Mouse (Mus musculus) heart, postnatal 14 days (tissue): ENCODE results near the gene Wdr17. TPM values are rescaled to one million over a fixed set of nuclear protein-coding genes. Genes with fewer than 3 reads are reported as not detected.
"Not testable (repeated sequence)": the region's sequence is repeated elsewhere in the genome, so short reads cannot be mapped to it uniquely, and the experiment has no call there.

Experiments
- DNase-seq, 2 experiments: peaks; one replicate each; pipeline ENCODE4 v3.0.0; 2021 to 2022
- intact Hi-C: fragments of 180-260 bp; cut with DNase I; formaldehyde crosslinking; loops from one replicate; pipeline ENCODE4 v1.15.1; 2025
- total RNA-seq, 2 experiments: library from RNA; stranded (reverse); gene quantifications; 2 replicates each; pipeline ENCODE4 v1.2.3; 2021

Gene Wdr17
- total RNA-seq, 2 experiments from 2014 or later = not detected

- intact Hi-C loops = no loop called here
- DNase-seq = no peak
Measured at GRCm38 (mm10) chr8:54806173-54806572, 80.8 kb downstream of the Wdr17 start.

GRCm38 (mm10) chr8:54792699-54793061, 94.3 kb downstream of the Wdr17 start:
- intact Hi-C loops = no loop called here
- no peak for DNase-seq

- no peak for DNase-seq
- intact Hi-C loops = no loop called here
Measured at GRCm38 (mm10) chr8:54791858-54792698, 94.9 kb downstream of the Wdr17 start.

GRCm38 (mm10) chr8:54780134-54780942, 106.6 kb downstream of the Wdr17 start:
- intact Hi-C loops = no loop called here
- DNase-seq = peak; percentile 13 to 48

- intact Hi-C loops = no loop called here
- peak; percentile 17 to 18 for DNase-seq
Measured at GRCm38 (mm10) chr8:54779317-54780133, 107.5 kb downstream of the Wdr17 start.

GRCm38 (mm10) chr8:54777012-54777411, 110.0 kb downstream of the Wdr17 start:
- DNase-seq = no peak
- intact Hi-C loops = no loop called here

- intact Hi-C loops = no loop called here
- DNase-seq = no peak
Measured at GRCm38 (mm10) chr8:54776241-54776640, 110.7 kb downstream of the Wdr17 start.

- intact Hi-C loops = no loop called here
- no peak for DNase-seq
Measured at GRCm38 (mm10) chr8:54757646-54758045, 129.3 kb downstream of the Wdr17 start.

- DNase-seq = no peak
- intact Hi-C loops = no loop called here
Measured at GRCm38 (mm10) chr8:54736660-54737312, 150.2 kb downstream of the Wdr17 start.

- intact Hi-C loops = no loop called here
Measured at GRCm38 (mm10) chr8:54724668-54725035, 162.3 kb downstream of the Wdr17 start.

GRCm38 (mm10) chr8:54723976-54724667, 162.9 kb downstream of the Wdr17 start:
- DNase-seq = peak; percentile 60 to 76
- intact Hi-C loops = no loop called here

More at GRCm38 (mm10) chr8:54724668-54725035, 162.3 kb downstream of the Wdr17 start:
- DNase-seq = no peak

- intact Hi-C loops = no loop called here
Measured at GRCm38 (mm10) chr8:54718515-54718914, 168.5 kb downstream of the Wdr17 start.

GRCm38 (mm10) chr8:54705743-54706142, 181.2 kb downstream of the Wdr17 start:
- intact Hi-C loops = loop anchor here (2.0 kb wide), 1 partner anchor 199 kb away; no protein-coding TSS in a partner anchor
- DNase-seq = peak in 1 of 2 experiments; percentile 7

More at GRCm38 (mm10) chr8:54718515-54718914, 168.5 kb downstream of the Wdr17 start:
- DNase-seq = no peak

- DNase-seq = no peak
- intact Hi-C loops = no loop called here
Measured at GRCm38 (mm10) chr8:54671806-54672205, 215.2 kb downstream of the Wdr17 start.

GRCm38 (mm10) chr8:54667756-54668155, 219.2 kb downstream of the Wdr17 start:
- DNase-seq = no peak
- intact Hi-C loops = no loop called here

GRCm38 (mm10) chr8:54660675-54661074, 226.3 kb downstream of the Wdr17 start:
- peak; percentile 33 to 61 for DNase-seq
- intact Hi-C loops = loop anchor here (1.0 to 2.0 kb wide), 2 partner anchors 123 to 150 kb away; no protein-coding TSS in a partner anchor

GRCm38 (mm10) chr8:54659703-54660102, 227.3 kb downstream of the Wdr17 start:
- no peak for DNase-seq
- intact Hi-C loops = loop anchor here (1.0 to 2.0 kb wide), 2 partner anchors 122 to 149 kb away; no protein-coding TSS in a partner anchor

GRCm38 (mm10) chr8:54638634-54639033, 248.3 kb downstream of the Wdr17 start:
- intact Hi-C loops = no loop called here

GRCm38 (mm10) chr8:54616710-54617109, 270.3 kb downstream of the Wdr17 start:
- DNase-seq, intact Hi-C loops: not testable (repeated sequence)

More at GRCm38 (mm10) chr8:54638634-54639033, 248.3 kb downstream of the Wdr17 start:
- DNase-seq = no peak
